Mouse (Mus musculus) CH12.LX (cell line): Measurements from ENCODE around the gene Egf. TPM values are rescaled to one million over a fixed set of nuclear protein-coding genes. Genes with fewer than 3 reads are reported as not detected.

ENCODE experiments used
- DNase-seq: peaks from one replicate; pipeline ENCODE4 v3.0.0-alpha.2; 2013; ENCODE audit errors: extremely low read depth
- H3K27ac ChIP-seq: 2 replicates; pipeline ENCODE4 v1.5.1; 2012; ENCODE audit warnings: low read depth, mild to moderate bottlenecking, control low read depth, moderate library complexity; ENCODE audit not compliant: insufficient read depth
- H3K27me3 ChIP-seq: replicated peaks from 2 replicates; pipeline ENCODE3; 2012; ENCODE audit warnings: inconsistent platforms
- H3K36me3 ChIP-seq, 2 experiments: replicated peaks in 1 of 2; 2 replicates each; pipeline versions ENCODE3 to v1.6.1; 2012; ENCODE audit warnings: inconsistent platforms in 1 of 2, low read length in 1 of 2, mild to moderate bottlenecking in 1 of 2, mixed read lengths in 1 of 2, moderate library complexity in 1 of 2; ENCODE audit not compliant: control insufficient read depth in 1 of 2, insufficient read depth in 1 of 2
- H3K4me1 ChIP-seq, 2 experiments: 2 replicates each; pipeline ENCODE4 v1.6.1; 2012; ENCODE audit warnings: inconsistent platforms in 1 of 2, moderate library complexity in 1 of 2; ENCODE audit not compliant: insufficient read depth in 2 of 2, control insufficient read depth in 1 of 2
- H3K4me2 ChIP-seq: 2 replicates; pipeline ENCODE4 v1.6.1; 2012; ENCODE audit warnings: low read depth, mild to moderate bottlenecking, control low read depth; ENCODE audit not compliant: poor library complexity, insufficient read depth, severe bottlenecking
- H3K4me3 ChIP-seq, 3 experiments: fragments of 150-350 bp in 1 of 3; sonication (generic) in 1 of 3; replicated peaks in 1 of 3; 2 replicates each; pipeline versions ENCODE3 to v1.5.1; 2011 to 2012; ENCODE audit warnings: low read depth in 2 of 3, low read length in 2 of 3, mild to moderate bottlenecking in 2 of 3, moderate library complexity in 2 of 3, control low read depth in 1 of 3, improper control_type of control experiment in 1 of 3, inconsistent platforms in 1 of 3, mixed read lengths in 1 of 3; ENCODE audit not compliant: poor library complexity in 1 of 3
- H3K79me2 ChIP-seq: replicated peaks from 2 replicates; pipeline ENCODE4 v1.6.1; 2012; ENCODE audit warnings: mild to moderate bottlenecking, moderate library complexity; ENCODE audit not compliant: control insufficient read depth, poor library complexity, insufficient read depth, severe bottlenecking; ENCODE audit errors: extremely low read depth
- H3K9ac ChIP-seq: 2 replicates; pipeline ENCODE4 v1.6.1; 2012; ENCODE audit warnings: low read depth, mild to moderate bottlenecking, control low read depth, moderate library complexity; ENCODE audit not compliant: insufficient read depth
- H3K9me3 ChIP-seq: replicated peaks from 2 replicates; pipeline ENCODE3; 2012; ENCODE audit warnings: low read length, inconsistent platforms, mixed read lengths
- CHD1 ChIP-seq: IDR thresholded peaks from 2 replicates; pipeline ENCODE4 v1.6.1; 2012; ENCODE audit warnings: low read depth, low read length, improper control_type of control experiment, inconsistent platforms
- E2F4 ChIP-seq: IDR thresholded peaks from 2 replicates; pipeline ENCODE4 v1.6.1; 2011; ENCODE audit warnings: low read depth, low read length, improper control_type of control experiment; ENCODE audit not compliant: insufficient replicate concordance
- HCFC1 ChIP-seq: IDR thresholded peaks from 2 replicates; pipeline ENCODE4 v1.6.1; 2012; ENCODE audit warnings: low read depth, mild to moderate bottlenecking, inconsistent platforms, low read length, improper control_type of control experiment
- JUN ChIP-seq: IDR thresholded peaks from 2 replicates; pipeline ENCODE4 v1.6.1; 2011; ENCODE audit warnings: low read depth, mild to moderate bottlenecking, low read length, improper control_type of control experiment, moderate library complexity; ENCODE audit not compliant: insufficient read depth
- JUND ChIP-seq: conservative IDR thresholded peaks from 2 replicates; pipeline ENCODE4 v1.6.1; 2011; ENCODE audit warnings: low read depth, low read length, improper control_type of control experiment
- MAFK ChIP-seq: IDR thresholded peaks from 2 replicates; pipeline ENCODE4 v1.6.1; 2011; ENCODE audit warnings: low read length, improper control_type of control experiment; ENCODE audit not compliant: insufficient replicate concordance
- MAZ ChIP-seq: IDR thresholded peaks from 2 replicates; pipeline ENCODE4 v1.6.1; 2012; ENCODE audit warnings: low read depth, mild to moderate bottlenecking, inconsistent platforms, low read length, improper control_type of control experiment, moderate library complexity
- MEF2A ChIP-seq: IDR thresholded peaks from 2 replicates; pipeline ENCODE4 v1.6.1; 2014; ENCODE audit warnings: low read depth, mild to moderate bottlenecking, inconsistent platforms, low read length, improper control_type of control experiment, borderline replicate concordance
- MYC ChIP-seq: IDR thresholded peaks from 2 replicates; pipeline ENCODE4 v1.6.1; 2011; ENCODE audit warnings: low read depth, mild to moderate bottlenecking, improper control_type of control experiment, low read length
- PAX5 ChIP-seq: IDR thresholded peaks from 2 replicates; pipeline ENCODE4 v1.6.1; 2012; ENCODE audit warnings: low read length, inconsistent platforms, mixed read lengths
- POLR2AphosphoS2 ChIP-seq: IDR thresholded peaks from 2 replicates; pipeline ENCODE4 v1.6.1; 2011; ENCODE audit warnings: low read depth, low read length, improper control_type of control experiment
- TBP ChIP-seq: conservative IDR thresholded peaks from 2 replicates; pipeline ENCODE4 v1.6.1; 2011; ENCODE audit warnings: low read depth, low read length, improper control_type of control experiment
- ZKSCAN1 ChIP-seq: IDR thresholded peaks from 2 replicates; pipeline ENCODE4 v1.6.1; 2012; ENCODE audit warnings: low read depth, inconsistent platforms, low read length, improper control_type of control experiment, borderline replicate concordance
- ZMIZ1 ChIP-seq: IDR thresholded peaks from 2 replicates; pipeline ENCODE4 v1.6.1; 2012; ENCODE audit warnings: low read depth, mild to moderate bottlenecking, inconsistent platforms, low read length, improper control_type of control experiment
- dilution Hi-C: fragments of 300-500 bp; cut with MboI; formaldehyde crosslinking; loops from 2 replicates; pipeline ENCODE4 v1.14.3; 2020; ENCODE audit warnings: low sequenced_read_pairs; ENCODE audit not compliant: extremely low pct_unique_long_range_greater_than_20kb, extremely low pct_ligation_motif_present
- in situ Hi-C: fragments of 300-500 bp; cut with MboI; formaldehyde crosslinking; loops from 3 replicates; pipeline ENCODE4 v1.14.3; 2019; ENCODE audit warnings: low sequenced_read_pairs, low pct_ligation_motif_present, low pct_unique_long_range_greater_than_20kb, mixed read lengths
- polyA plus RNA-seq: library from polyadenylated mRNA; unstranded; fragments of >175 nt; gene quantifications from 2 replicates; pipeline ENCODE4 v1.2.1, GENCODE M21; 2012; ENCODE audit warnings: low read depth; ENCODE audit not compliant: insufficient read length
- total RNA-seq, 2 experiments: library from RNA; depleted of rRNA; stranded (reverse); fragments of 300-350 nt in 1 of 2; fragments of >200 nt in 1 of 2; gene quantifications; 2 replicates each; pipeline ENCODE4 v1.2.3; 2012 to 2014

Gene Egf
- total and polyA plus RNA-seq, 3 experiments = 2.3 to 4.1 (median 3.9) TPM

DNA sequence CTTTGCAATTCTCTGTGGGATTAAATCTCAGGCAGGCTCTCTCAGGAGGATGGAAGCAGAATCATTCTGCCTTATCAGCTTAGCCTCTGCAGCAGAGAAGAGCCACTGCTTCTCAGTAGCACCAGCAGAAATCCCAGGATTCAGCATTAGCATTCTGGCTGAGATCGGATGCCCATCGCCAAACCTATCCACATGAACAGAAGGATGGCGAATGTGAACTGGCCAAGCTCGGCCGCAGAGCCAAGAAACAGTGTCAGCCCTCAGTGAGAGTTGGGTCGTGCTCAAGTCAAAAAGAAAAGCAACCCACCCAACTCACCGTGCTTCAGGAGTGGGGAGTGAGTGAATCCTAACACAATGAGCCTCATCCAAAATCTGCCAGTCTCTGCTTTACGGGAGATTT is 103.4 kb downstream of the Egf start:
- Histone ChIP-seq H3K36me3 (no peaks in the 10 kb centered on the region), H3K4me2 (no peak overlapping the region), H3K9me3 (peaks cover 8% of the 10 kb centered on the region), H3K27me3 (no peaks in the 10 kb centered on the region), H3K4me3 (no peak overlapping the region), H3K4me1 (peaks cover 0 to 6% of the 10 kb centered on the region in 2 experiments; a peak in 1 of 4 replicates), H3K27ac (no peak overlapping the region), H3K9ac (no peak overlapping the region), H3K79me2 (no peaks in the 10 kb centered on the region)
- DNase-seq = no peak
- in situ Hi-C loops = no loop called here
- dilution Hi-C loops = no loop called here
- TF ChIP-seq TBP = no peak
- no peak for TF ChIP-seq JUND
- no peak for TF ChIP-seq MAFK
- TF ChIP-seq MAZ = no peak

DNA sequence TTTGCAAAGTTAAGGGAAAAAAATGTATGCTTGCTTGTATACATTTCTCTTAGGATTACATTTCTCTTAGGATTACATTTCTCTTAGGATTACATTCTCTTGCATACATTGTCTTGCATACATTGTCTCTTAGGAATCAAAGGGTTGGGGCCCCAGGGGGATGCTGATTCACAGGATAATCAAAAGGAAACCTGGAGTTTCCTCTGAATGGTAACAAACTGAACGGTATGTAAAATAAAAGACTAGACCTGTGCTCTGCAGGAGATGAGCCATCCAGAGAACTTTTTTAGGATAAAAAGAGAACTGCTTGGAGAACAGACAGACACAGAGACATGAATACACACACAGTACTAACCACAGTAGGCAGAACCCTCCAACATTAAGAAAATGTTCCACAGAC is 104.2 kb downstream of the Egf start:
- Histone ChIP-seq H3K9ac (no peak overlapping the region), H3K4me2 (no peak overlapping the region), H3K9me3 (peaks cover 8% of the 10 kb centered on the region)
- TF ChIP-seq E2F4 (no peak), MAFK (no peak)
- TF ChIP-seq, all 38 proteins: peak for 0
- DNase-seq = no peak
- Histone ChIP-seq H3K27ac (no peak overlapping the region), H3K36me3 (no peaks in the 10 kb centered on the region), H3K27me3 (no peaks in the 10 kb centered on the region), H3K4me1 (peaks cover 0 to 7% of the 10 kb centered on the region in 2 experiments; a peak in 1 of 4 replicates), H3K79me2 (no peaks in the 10 kb centered on the region), H3K4me3 (no peak overlapping the region)
- in situ Hi-C loops (no loop called here), dilution Hi-C loops (no loop called here)

DNA sequence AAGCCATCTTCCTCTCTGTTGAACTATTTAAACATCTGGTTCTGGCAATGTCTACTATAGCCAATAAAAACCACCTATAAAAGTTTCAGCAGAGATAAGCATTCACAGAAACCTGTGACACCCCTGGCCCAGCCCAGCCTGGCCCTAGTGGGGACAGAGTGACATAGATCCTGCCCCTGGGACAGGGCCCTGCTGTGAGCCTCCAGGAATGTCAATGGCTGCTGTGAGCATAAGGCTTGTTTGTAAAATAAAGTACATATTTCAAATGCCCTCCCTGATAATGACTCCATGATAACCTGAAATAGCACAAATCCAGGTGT is 104.9 kb downstream of the Egf start:
- H3K27ac ChIP-seq = no peak overlapping the region
- H3K4me3 ChIP-seq = no peak overlapping the region
- dilution Hi-C loops = no loop called here
- DNase-seq = no peak
- peaks cover 5 to 14% of the 10 kb centered on the region in 2 experiments; a peak in 3 of 4 replicates for H3K4me1 ChIP-seq
- no peaks in the 10 kb centered on the region for H3K36me3 ChIP-seq
- no peaks in the 10 kb centered on the region for H3K79me2 ChIP-seq
- no peaks in the 10 kb centered on the region for H3K27me3 ChIP-seq
- no peak overlapping the region for H3K4me2 ChIP-seq
- H3K9me3 ChIP-seq = peaks cover 8% of the 10 kb centered on the region
- no peak overlapping the region for H3K9ac ChIP-seq
- in situ Hi-C loops = no loop called here
- TF ChIP-seq MYC (no peak), CHD1 (no peak), JUN (no peak), ZKSCAN1 (no peak), HCFC1 (no peak), POLR2AphosphoS2 (no peak), MEF2A (no peak), PAX5 (no peak), ZMIZ1 (no peak), MAZ (no peak)
